In the genomic region with DNA sequence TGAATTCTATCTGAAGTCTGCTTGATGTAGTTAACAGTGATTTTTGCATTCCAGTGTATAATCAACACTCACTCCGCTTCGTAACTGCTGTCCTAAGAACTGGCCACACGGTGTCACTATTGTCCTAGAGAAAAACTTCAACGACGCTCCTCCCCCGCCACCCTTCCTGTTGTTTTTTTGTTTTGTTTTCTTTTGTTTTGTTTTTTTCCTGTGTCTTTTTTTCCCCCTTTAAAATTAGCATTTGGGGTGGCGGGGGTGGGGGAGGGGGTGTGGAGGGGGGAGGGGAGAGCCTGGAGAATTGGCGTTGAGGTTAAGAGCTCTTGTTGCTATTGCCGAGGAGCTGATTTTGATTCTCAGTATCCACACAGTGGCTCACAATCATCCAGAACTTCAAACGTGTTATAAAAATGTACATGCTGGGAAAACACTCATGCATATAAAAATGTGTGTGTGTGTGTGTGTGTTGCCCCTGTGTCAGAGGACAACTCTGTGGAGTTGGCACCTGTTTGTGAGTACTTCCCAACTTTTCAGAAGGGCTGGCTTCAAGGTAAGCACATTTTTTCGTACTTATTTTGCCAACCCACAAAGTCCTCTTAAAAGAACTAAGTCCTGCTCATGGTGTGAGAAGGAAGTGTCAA, we compare ENCODE assay signal across 8 mouse cellular contexts. TPM values are rescaled to one million over a fixed set of nuclear protein-coding genes. Genes with fewer than 3 reads are reported as not detected.
A peak's percentile ranks its signal among the peaks of the same experiment; 100 is the strongest.
DNase-seq lines count a peak whose midpoint lies in the region; ATAC-seq and TF ChIP-seq lines count a peak whose summit lies in the region.

No protein-coding gene starts in this region.

- H3K9ac ChIP-seq in heart, postnatal 0 days (replicated peaks; ENCODE audit: low read depth, low read length) = peak overlapping the region; percentile 55; the same call in 1 of the 2 replicates

- H3K36me3 ChIP-seq in embryonic facial prominence, embryonic 10.5 days (replicated peaks) = no peaks in the 10 kb centered on the region
- no peaks in the 10 kb centered on the region for H3K36me3 ChIP-seq in heart, postnatal 0 days (replicated peaks; ENCODE audit: control insufficient read depth, insufficient read depth, low read length)

- TF ChIP-seq CTCF in gastrocnemius, adult 2 months (IDR thresholded peaks at IDR 0.05) = peak; percentile 83
- peak; percentile 81 for TF ChIP-seq CTCF in heart, postnatal 0 days (IDR thresholded peaks at IDR 0.05; ENCODE audit: low read depth)

- peak overlapping the region; percentile 54 for H3K4me2 ChIP-seq in heart, postnatal 0 days (ENCODE audit: low read depth, low read length)

- H3K9me3 ChIP-seq in embryonic facial prominence, embryonic 10.5 days = no peaks in the 10 kb centered on the region
- no peaks in the 10 kb centered on the region for H3K9me3 ChIP-seq in heart, postnatal 0 days (replicated peaks; ENCODE audit: control insufficient read depth, low read length)

- intact Hi-C loops in gastrocnemius, adult 2 months (cut with DNase I) = loop anchor here (2.0 kb wide), 2 partner anchors 40 to 144 kb away; no protein-coding TSS in a partner anchor
- intact Hi-C loops in gastrocnemius, postnatal 36 days (cut with DNase I) = loop anchor here (5.0 kb wide), 2 partner anchors 42 to 142 kb away; no protein-coding TSS in a partner anchor

- WGBS in embryonic facial prominence, embryonic 10.5 days = 15% methylated on average over 11 of the region's 11 CpGs
- WGBS in heart, postnatal 0 days = 7% methylated on average over 11 of the region's 11 CpGs

- H3K27me3 ChIP-seq in embryonic facial prominence, embryonic 10.5 days (replicated peaks; ENCODE audit: low read depth, poor library complexity, severe bottlenecking) = no peaks in the 10 kb centered on the region; the same call in 1 of the 2 replicates
- H3K27me3 ChIP-seq in heart, postnatal 0 days (ENCODE audit: control insufficient read depth, insufficient read depth, low read length) = no peaks in the 10 kb centered on the region

- peak overlapping the region; percentile 69 for H3K27ac ChIP-seq in gastrocnemius, adult 2 months
- H3K27ac ChIP-seq in embryonic facial prominence, embryonic 10.5 days (replicated peaks) = peak overlapping the region; percentile 49
- no peak overlapping the region for H3K27ac ChIP-seq in heart, postnatal 0 days (ENCODE audit: low read depth)

- DNase-seq in gastrocnemius, adult 2 months = peak; percentile 42
- no peak for DNase-seq in gastrocnemius, postnatal 36 days
- peak; percentile 34 for DNase-seq in adrenal gland, adult 2 months
- DNase-seq in embryonic facial prominence, embryonic 10.5 days (ENCODE audit: low spot score) = peak; percentile 53
- peak; percentile 75 for DNase-seq in heart, postnatal 0 days (ENCODE audit: low spot score)
- DNase-seq in kidney, postnatal 36 days = peak; percentile 48 to 72
- DNase-seq in lung, postnatal 14 days = peak; percentile 64
- peak; percentile 51 for DNase-seq in retina, postnatal 7 days (ENCODE audit: low read depth, low spot score)

- peak overlapping the region; percentile 72 for H3K4me3 ChIP-seq in gastrocnemius, adult 2 months
- peak overlapping the region; percentile 48 for H3K4me3 ChIP-seq in embryonic facial prominence, embryonic 10.5 days
- H3K4me3 ChIP-seq in heart, postnatal 0 days (ENCODE audit: low read depth, low read length) = peak overlapping the region; percentile 50

- ATAC-seq in heart, postnatal 0 days (ENCODE audit: insufficient read depth, low read depth) = peak; percentile 55; the same call in 1 of the 2 replicates

- H3K4me1 ChIP-seq in embryonic facial prominence, embryonic 10.5 days = 0 out of 2 replicates have a peak, but pooled peaks cover 2% of the 10 kb centered on the region
- H3K4me1 ChIP-seq in heart, postnatal 0 days (ENCODE audit: control insufficient read depth, insufficient read depth) = no peaks in the 10 kb centered on the region

- no peak for TF ChIP-seq EP300 in heart, postnatal 0 days (IDR thresholded peaks at IDR 0.05; ENCODE audit: low read depth)

RNA-seq across cellular contexts. Expression of a gene that starts 11.8 kb away (rescaled TPM):
- 1 to 10 TPM; 3.7 to 4.6 TPM for total RNA-seq in gastrocnemius, adult 2 months (2021)
- 1 to 10 TPM; 2.7 to 3.8 TPM for total RNA-seq in gastrocnemius, postnatal 36 days (2021)
- total RNA-seq in adrenal gland, adult 2 months (2021) = 1 to 10 TPM; 7.0 to 8.3 TPM
- polyA plus RNA-seq in adrenal gland, adult 2 months (2012; rRNA removed) = 0.07 and 0.43 TPM in 2 replicates
- 12.5 and 19.3 TPM in 2 replicates for polyA plus RNA-seq in embryonic facial prominence, embryonic 10.5 days (2016; fragmentation: Nextera tagmentation; extraction: Ambion mirVana)
- total RNA-seq in heart, postnatal 0 days (2014; rRNA removed; ENCODE audit: low replicate concordance) = 3.2 and 6.0 TPM in 2 replicates
- 8.6 and 10.4 TPM in 2 replicates for polyA plus RNA-seq in heart, postnatal 0 days (2015; fragmentation: Nextera tagmentation; extraction: Ambion mirVana)

RNA-seq across cellular contexts. Expression of a gene that starts 34.7 kb away (rescaled TPM):
- total RNA-seq in gastrocnemius, adult 2 months (2021) = 100 to 1,000 TPM; 511 to 652 TPM
- total RNA-seq in gastrocnemius, postnatal 36 days (2021) = 100 to 1,000 TPM; 417 to 539 TPM
- under 1 TPM; 0.35 TPM for total RNA-seq in adrenal gland, adult 2 months (2021)
- polyA plus RNA-seq in adrenal gland, adult 2 months (2012; rRNA removed) = 0.04 TPM in 1 of 2 replicates, not detected in the other
- polyA plus RNA-seq in embryonic facial prominence, embryonic 10.5 days (2016; fragmentation: Nextera tagmentation; extraction: Ambion mirVana) = 0.39 and 0.40 TPM in 2 replicates
- 26.5 and 42.0 TPM in 2 replicates for total RNA-seq in heart, postnatal 0 days (2014; rRNA removed; ENCODE audit: low replicate concordance)
- polyA plus RNA-seq in heart, postnatal 0 days (2015; fragmentation: Nextera tagmentation; extraction: Ambion mirVana) = 35.4 and 36.9 TPM in 2 replicates

RNA-seq across cellular contexts. Expression of a gene that starts 49.3 kb away (rescaled TPM):
- not detected for total RNA-seq in gastrocnemius, adult 2 months (2021)
- total RNA-seq in gastrocnemius, postnatal 36 days (2021) = not detected
- total RNA-seq in adrenal gland, adult 2 months (2021) = under 1 TPM; 0.52 to 0.73 TPM
- 0.04 TPM in 2 replicates for polyA plus RNA-seq in adrenal gland, adult 2 months (2012; rRNA removed)
- polyA plus RNA-seq in embryonic facial prominence, embryonic 10.5 days (2016; fragmentation: Nextera tagmentation; extraction: Ambion mirVana) = 1.5 and 1.6 TPM in 2 replicates
- total RNA-seq in heart, postnatal 0 days (2014; rRNA removed; ENCODE audit: low replicate concordance) = 1.8 and 3.2 TPM in 2 replicates
- polyA plus RNA-seq in heart, postnatal 0 days (2015; fragmentation: Nextera tagmentation; extraction: Ambion mirVana) = 0.19 and 0.23 TPM in 2 replicates

Comparison
In these comparisons a context has a peak if more than half of its experiments do, and no peak if none do; other contexts are left out.
1. DNase-seq: peak in gastrocnemius, adult 2 months (single experiment), adrenal gland, adult 2 months (single experiment), embryonic facial prominence, embryonic 10.5 days (single experiment), heart, postnatal 0 days (single experiment), kidney, postnatal 36 days (2 of 2), lung, postnatal 14 days (single experiment) and retina, postnatal 7 days (single experiment); none in gastrocnemius, postnatal 36 days (0 of 2).
2. RNA of a gene that starts 34.7 kb away (total RNA-seq): 511 to 652 TPM in gastrocnemius, adult 2 months, 417 to 539 TPM in gastrocnemius, postnatal 36 days and 26.5 to 42.0 TPM in heart, postnatal 0 days; 0.35 TPM in adrenal gland, adult 2 months; every median in the first group is over 10 times any median in the second.
3. Peak in every context shown above with its lines, with median percentiles within 50 percentile points of each other: H3K4me3 ChIP-seq.